Mouse (Mus musculus): ENCODE measurements at regions not wholly inside any gene's neighbourhood (a gene's known extent, or its start where the extent isn't known, plus 50 kb on each side); places are given as distances from the start of the nearest gene placed in this dataset.

- DNase-seq (ENCODE audit: extremely low spot score in 1 of 2, low spot score in 2 of 2), result no peak
- intact Hi-C loops (cut with DNase I), result no loop called here
Measured at GRCm38 (mm10) chr5:47472027-47472825, 510.7 kb upstream of the Slit2 start.

- intact Hi-C loops (cut with DNase I), result no loop called here
- no peak for DNase-seq (ENCODE audit: extremely low spot score in 1 of 2, low spot score in 2 of 2)
Measured at GRCm38 (mm10) chr5:47479908-47480307, 503.0 kb upstream of the Slit2 start.

- no peak for DNase-seq (ENCODE audit: extremely low spot score in 1 of 2, low spot score in 2 of 2)
- intact Hi-C loops (cut with DNase I), result no loop called here
Measured at GRCm38 (mm10) chr5:47496218-47496617, 486.7 kb upstream of the Slit2 start.

GRCm38 (mm10) chr5:47502764-47503416, 480.0 kb upstream of the Slit2 start:
- intact Hi-C loops (cut with DNase I), result no loop called here
- no peak for DNase-seq (ENCODE audit: extremely low spot score in 1 of 2, low spot score in 2 of 2)

GRCm38 (mm10) chr5:47508689-47509301, 474.1 kb upstream of the Slit2 start:
- intact Hi-C loops (cut with DNase I), result no loop called here
- DNase-seq (ENCODE audit: extremely low spot score in 1 of 2, low spot score in 2 of 2), result no peak

- DNase-seq (ENCODE audit: extremely low spot score in 1 of 2, low spot score in 2 of 2), result peak in 1 of 2 experiments; percentile 2
- intact Hi-C loops (cut with DNase I), result no loop called here
Measured at GRCm38 (mm10) chr5:47522161-47522942, 460.6 kb upstream of the Slit2 start.

GRCm38 (mm10) chr5:47528671-47529070, 454.3 kb upstream of the Slit2 start:
- no peak for DNase-seq (ENCODE audit: extremely low spot score in 1 of 2, low spot score in 2 of 2)
- intact Hi-C loops (cut with DNase I), result no loop called here

- intact Hi-C loops (cut with DNase I), result no loop called here
- no peak for DNase-seq (ENCODE audit: extremely low spot score in 1 of 2, low spot score in 2 of 2)
Measured at GRCm38 (mm10) chr5:47537532-47537931, 445.4 kb upstream of the Slit2 start.

- DNase-seq (ENCODE audit: extremely low spot score in 1 of 2, low spot score in 2 of 2), result no peak
- intact Hi-C loops (cut with DNase I), result no loop called here
Measured at GRCm38 (mm10) chr5:47542248-47542647, 440.7 kb upstream of the Slit2 start.

GRCm38 (mm10) chr5:47556717-47557116, 426.2 kb upstream of the Slit2 start:
- no peak for DNase-seq (ENCODE audit: extremely low spot score in 1 of 2, low spot score in 2 of 2)
- intact Hi-C loops (cut with DNase I), result no loop called here

- intact Hi-C loops (cut with DNase I), result no loop called here
- no peak for DNase-seq (ENCODE audit: extremely low spot score in 1 of 2, low spot score in 2 of 2)
Measured at GRCm38 (mm10) chr5:47557152-47557800, 425.7 kb upstream of the Slit2 start.

Data from left cerebral cortex, postnatal 10 days (tissue).